Mouse (Mus musculus) midbrain, postnatal 0 days (tissue): ENCODE results near the gene Pabpc6. TPM values are rescaled to one million over a fixed set of nuclear protein-coding genes. Genes with fewer than 3 reads are reported as not detected.

Experiments used
- ATAC-seq: fragments of 200-750 bp; cut with Nextera tagmentation; 2 replicates; pipeline ENCODE4 v1.8.0; 2017; ENCODE audit warnings: moderate number of reproducible peaks, mild to moderate bottlenecking, moderate TSS enrichment, moderate library complexity; ENCODE audit not compliant: low FRiP score
- DNase-seq: peaks from one replicate; pipeline ENCODE4 v3.0.0-alpha.2; 2015; ENCODE audit warnings: low spot score
- H3K27ac ChIP-seq: fragments of 300-500 bp; sonication (generic); 2 replicates; pipeline ENCODE4 v1.5.1; 2014; ENCODE audit warnings: low read depth, mild to moderate bottlenecking, low read length, mixed read lengths
- H3K27me3 ChIP-seq: fragments of 300-500 bp; sonication (generic); 2 replicates; pipeline ENCODE4 v1.6.1; 2014; ENCODE audit warnings: low read length, control low read depth, mixed read lengths; ENCODE audit not compliant: insufficient read depth
- H3K36me3 ChIP-seq: fragments of 300-500 bp; sonication (generic); 2 replicates; pipeline ENCODE4 v1.6.1; 2014; ENCODE audit warnings: low read length, control low read depth, mixed read lengths; ENCODE audit not compliant: insufficient read depth
- H3K4me1 ChIP-seq: fragments of 300-500 bp; sonication (generic); 2 replicates; pipeline ENCODE4 v1.6.1; 2014; ENCODE audit warnings: mild to moderate bottlenecking, control low read depth, antibody characterized with exemption, low read length, mixed read lengths; ENCODE audit not compliant: insufficient read depth
- H3K4me2 ChIP-seq: fragments of 300-500 bp; sonication (generic); 2 replicates; pipeline ENCODE4 v1.6.1; 2014; ENCODE audit warnings: low read depth, mild to moderate bottlenecking, low read length, mixed read lengths; ENCODE audit not compliant: poor library complexity, severe bottlenecking
- H3K4me3 ChIP-seq: fragments of 300-500 bp; sonication (generic); 2 replicates; pipeline ENCODE4 v1.5.1; 2014; ENCODE audit warnings: low read depth, mild to moderate bottlenecking, low read length, moderate library complexity
- H3K9ac ChIP-seq: fragments of 300-500 bp; sonication (generic); replicated peaks from 2 replicates; pipeline ENCODE4 v1.6.1; 2014; ENCODE audit warnings: mild to moderate bottlenecking, low read length, moderate library complexity, mixed read lengths; ENCODE audit not compliant: poor library complexity, severe bottlenecking
- H3K9me3 ChIP-seq: fragments of 300-500 bp; sonication (generic); 2 replicates; pipeline ENCODE4 v1.6.1; 2016; ENCODE audit warnings: low read length, control low read depth
- CTCF ChIP-seq: IDR thresholded peaks from 2 replicates; pipeline ENCODE4 v1.5.1; 2016; ENCODE audit warnings: antibody characterized with exemption, mild to moderate bottlenecking
- WGBS: fragments of 180-500 bp; shearing (Covaris S2); extraction: QIAGEN DNeasy Blood & Tissue Kit; methylation state at CpG from one replicate; pipeline ENCODE4 v1.1.7; 2014; 5-methylcytosine and 5-hydroxymethylcytosine counted together
- polyA plus RNA-seq: library from polyadenylated mRNA; unstranded; fragments of >200 nt; fragmentation: Nextera tagmentation; extraction: Ambion mirVana; gene quantifications from 2 replicates; pipeline ENCODE4 v1.2.1, GENCODE M21; 2015
- total RNA-seq: library from RNA; depleted of rRNA; stranded (reverse); fragments of >200 nt; gene quantifications from 2 replicates; pipeline ENCODE4 v1.2.3, GENCODE M21; 2014

Gene Pabpc6
- total and polyA plus RNA-seq, 2 experiments from 2014 or later, result not detected

DNA sequence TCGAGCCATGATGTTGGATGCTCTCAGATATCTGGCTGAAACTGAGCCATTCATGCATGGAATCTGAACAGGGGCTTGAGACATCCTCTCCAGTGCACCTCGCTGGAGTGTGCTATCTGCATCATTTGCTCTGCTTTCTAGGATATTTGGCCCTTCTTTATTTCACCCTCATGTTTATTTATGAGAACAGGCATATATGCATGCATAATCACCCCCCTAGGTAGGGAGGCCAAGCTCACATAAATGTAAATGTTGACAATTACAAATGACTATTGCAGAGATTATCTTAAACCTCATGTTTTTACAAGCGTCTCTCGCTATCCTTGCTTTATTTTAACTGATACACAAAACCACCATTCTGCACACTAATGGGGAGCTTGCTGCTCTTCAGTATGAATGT is 21.9 kb downstream of the Pabpc6 start:
- Histone ChIP-seq H3K4me3 (no peak overlapping the region), H3K4me2 (no peak overlapping the region), H3K9me3 (no peaks in the 10 kb centered on the region), H3K36me3 (no peaks in the 10 kb centered on the region), H3K4me1 (no peaks in the 10 kb centered on the region), H3K9ac (no peak overlapping the region), H3K27me3 (no peaks in the 10 kb centered on the region), H3K27ac (no peak overlapping the region)
- DNase-seq (no peak), ATAC-seq (no peak)
- 45% methylated on average over 4 of the region's 4 CpGs for WGBS
- TF ChIP-seq CTCF, result no peak

DNA sequence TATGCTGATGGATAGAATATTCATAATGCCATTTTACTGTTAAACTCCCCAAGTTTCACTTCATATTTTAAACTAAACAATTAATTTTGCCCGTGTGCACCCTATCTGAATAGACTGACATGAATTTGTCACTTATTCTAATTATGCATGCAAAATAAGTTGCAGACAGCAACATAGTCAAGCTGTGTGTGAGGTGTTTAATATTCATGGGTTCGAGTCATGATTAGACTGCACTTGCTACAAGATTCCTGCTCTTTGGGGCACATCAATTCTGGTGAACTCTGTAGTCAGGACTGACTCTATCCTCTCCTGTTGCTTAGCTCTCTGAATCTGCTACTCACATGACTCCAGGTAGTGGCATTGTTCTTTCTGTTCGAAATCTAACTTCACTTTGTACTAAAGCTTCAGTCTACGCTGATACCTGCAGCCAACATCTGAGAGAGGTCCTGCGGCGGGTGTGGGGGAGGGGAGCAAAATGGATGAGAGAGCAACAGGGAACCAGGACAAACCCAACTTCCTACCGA is 25.8 kb downstream of the Pabpc6 start:
- no peak for TF ChIP-seq CTCF
- no peaks in the 10 kb centered on the region for H3K4me1 ChIP-seq
- no peak overlapping the region for H3K9ac ChIP-seq
- 72% methylated on average over 7 of the region's 7 CpGs for WGBS
- DNase-seq (no peak), ATAC-seq (no peak)
- H3K27me3 ChIP-seq, result no peaks in the 10 kb centered on the region
- no peaks in the 10 kb centered on the region for H3K36me3 ChIP-seq
- no peaks in the 10 kb centered on the region for H3K9me3 ChIP-seq
- no peak overlapping the region for H3K4me3 ChIP-seq
- H3K27ac ChIP-seq, result no peak overlapping the region
- H3K4me2 ChIP-seq, result no peak overlapping the region

DNA sequence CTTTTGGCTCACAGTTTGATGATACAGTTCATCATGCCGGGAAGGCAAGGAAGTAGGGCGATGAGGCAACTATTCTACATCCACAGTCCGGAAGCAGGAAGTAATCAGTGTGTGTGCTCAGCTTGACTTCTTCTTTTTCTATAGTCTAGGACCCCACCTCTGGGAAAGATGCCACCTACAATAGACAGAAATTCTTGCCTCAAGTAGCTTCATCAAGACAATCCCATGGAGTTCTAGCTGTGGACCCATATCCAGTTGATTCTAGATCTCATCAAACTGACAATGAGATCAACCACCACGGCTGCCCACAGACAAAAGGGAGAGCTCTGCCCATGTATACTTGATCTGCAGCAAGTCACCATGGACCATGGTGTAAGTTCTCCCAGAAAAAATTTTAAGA is 32.5 kb downstream of the Pabpc6 start:
- H3K36me3 ChIP-seq, result no peaks in the 10 kb centered on the region
- no peak overlapping the region for H3K4me3 ChIP-seq
- H3K27me3 ChIP-seq, result no peaks in the 10 kb centered on the region
- H3K4me1 ChIP-seq, result no peaks in the 10 kb centered on the region
- no peak overlapping the region for H3K27ac ChIP-seq
- no peak overlapping the region for H3K9ac ChIP-seq
- no peak for TF ChIP-seq CTCF
- WGBS, result 91% methylated on average over 4 of the region's 4 CpGs
- H3K4me2 ChIP-seq, result no peak overlapping the region
- DNase-seq (no peak), ATAC-seq (no peak)
- no peaks in the 10 kb centered on the region for H3K9me3 ChIP-seq

DNA sequence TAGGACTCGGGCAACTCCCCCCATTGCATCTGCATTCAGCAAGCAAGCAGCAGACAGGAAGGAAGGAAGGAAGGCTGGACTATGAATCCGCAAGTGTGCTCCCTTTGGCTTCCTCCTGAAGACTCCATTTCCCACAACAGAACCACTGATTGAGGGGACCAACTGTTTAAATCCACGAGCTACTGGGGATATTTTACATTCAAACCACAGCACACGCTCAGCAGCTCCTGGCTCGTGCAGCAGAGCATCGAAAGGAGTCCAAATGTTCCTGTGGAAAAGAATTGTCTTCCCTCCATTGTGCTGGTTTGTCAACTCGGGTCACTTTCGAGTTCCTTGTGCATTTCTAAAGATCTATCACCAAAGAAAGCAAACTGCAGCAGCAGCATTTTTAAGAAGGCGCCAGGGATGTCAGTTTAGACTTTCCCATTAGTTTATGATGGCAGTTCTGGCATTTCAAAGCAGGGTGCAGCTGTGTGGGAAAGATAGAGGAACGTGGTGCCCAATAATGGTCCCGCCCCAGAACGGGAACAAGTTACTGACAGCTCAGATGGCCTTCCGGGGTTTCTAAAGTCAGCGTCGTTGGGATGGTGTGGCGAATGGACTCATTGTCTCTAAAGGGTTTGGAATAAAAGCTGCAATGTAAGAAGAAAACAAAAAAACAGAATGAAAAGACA is 36.8 kb downstream of the Pabpc6 start:
- no peaks in the 10 kb centered on the region for H3K27me3 ChIP-seq
- WGBS, result 51% methylated on average over 16 of the region's 16 CpGs
- no peak overlapping the region for H3K9ac ChIP-seq
- H3K4me1 ChIP-seq, result no peaks in the 10 kb centered on the region
- H3K36me3 ChIP-seq, result no peaks in the 10 kb centered on the region
- H3K4me2 ChIP-seq, result no peak overlapping the region
- H3K27ac ChIP-seq, result peak overlapping the region; percentile 57; the same call in 1 of the 2 replicates
- peak; percentile 73 for ATAC-seq
- H3K9me3 ChIP-seq, result no peaks in the 10 kb centered on the region
- DNase-seq, result peak; percentile 81
- no peak for TF ChIP-seq CTCF
- no peak overlapping the region for H3K4me3 ChIP-seq

DNA sequence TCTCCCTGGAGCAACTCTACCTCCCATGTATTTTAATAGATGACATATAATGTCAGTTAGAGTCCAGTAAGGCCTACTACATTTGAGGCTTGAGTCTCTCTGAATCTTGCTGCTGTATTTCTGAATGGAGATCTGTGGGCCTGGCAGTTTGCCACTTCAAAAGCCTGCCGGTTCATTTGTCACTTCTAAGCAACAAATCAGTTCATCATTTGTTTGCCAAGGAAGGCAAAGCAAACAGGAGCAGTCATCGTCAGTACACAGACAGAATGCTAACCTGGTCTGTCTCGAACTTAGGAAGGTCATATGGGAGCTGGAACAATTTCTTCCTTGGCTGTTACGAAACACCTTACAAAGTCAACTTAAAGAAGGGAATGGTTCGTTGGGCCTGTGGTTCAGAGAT is 37.4 kb downstream of the Pabpc6 start:
- no peak overlapping the region for H3K4me2 ChIP-seq
- WGBS, result 65% methylated on average over 5 of the region's 5 CpGs
- no peaks in the 10 kb centered on the region for H3K4me1 ChIP-seq
- no peak for ATAC-seq
- no peak for TF ChIP-seq CTCF
- no peak overlapping the region for H3K4me3 ChIP-seq
- peak; percentile 74 for DNase-seq
- no peak overlapping the region for H3K9ac ChIP-seq
- no peaks in the 10 kb centered on the region for H3K36me3 ChIP-seq
- H3K9me3 ChIP-seq, result no peaks in the 10 kb centered on the region
- H3K27me3 ChIP-seq, result no peaks in the 10 kb centered on the region
- H3K27ac ChIP-seq, result peak overlapping the region; percentile 57

DNA sequence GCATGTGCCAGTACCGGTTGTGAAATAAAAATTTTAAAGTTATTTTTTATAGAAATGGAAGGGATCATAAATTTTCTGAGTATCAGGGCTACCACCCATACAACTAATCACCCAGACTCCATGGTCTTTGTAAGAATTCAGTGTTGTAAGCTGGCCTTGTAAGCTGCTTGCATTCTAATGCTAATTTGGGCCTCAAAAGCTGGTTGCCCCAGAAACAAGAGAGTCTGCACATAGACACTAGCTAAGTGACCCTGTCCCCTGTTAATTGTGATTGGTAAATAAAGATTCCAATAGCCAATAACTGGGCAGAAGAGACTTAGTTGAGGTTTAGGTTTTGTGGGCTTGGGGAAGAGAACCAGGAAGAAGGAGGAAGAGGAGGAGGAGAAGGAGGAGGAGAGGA is 38.4 kb downstream of the Pabpc6 start:
- DNase-seq (peak; percentile 28), ATAC-seq (no peak)
- Histone ChIP-seq H3K36me3 (no peaks in the 10 kb centered on the region), H3K4me1 (no peaks in the 10 kb centered on the region), H3K4me3 (no peak overlapping the region), H3K9me3 (no peaks in the 10 kb centered on the region), H3K4me2 (no peak overlapping the region), H3K9ac (no peak overlapping the region), H3K27ac (no peak overlapping the region), H3K27me3 (no peaks in the 10 kb centered on the region)
- WGBS, result 50% methylated on average over 1 of the region's 1 CpGs
- TF ChIP-seq CTCF, result no peak
